Mouse (Mus musculus): ENCODE data around the gene Crxos. TPM values are rescaled to one million over a fixed set of nuclear protein-coding genes. Genes with fewer than 3 reads are reported as not detected.

Gene Crxos
- polyA plus RNA-seq, 1 experiment: 0.03 TPM

- peaks cover 92% of the 10 kb centered on the region for H3K4me1 ChIP-seq (ENCODE audit: control insufficient read depth)
- peak overlapping the region; percentile 62 for H3K4me3 ChIP-seq (replicated peaks)
- peaks cover 20% of the 10 kb centered on the region for H3K36me3 ChIP-seq (ENCODE audit: control insufficient read depth)
- peaks cover 3% of the 10 kb centered on the region for H3K9me3 ChIP-seq (ENCODE audit: control insufficient read depth, low read length)
- H3K27me3 ChIP-seq (ENCODE audit: control insufficient read depth): no peaks in the 10 kb centered on the region
- TF ChIP-seq TAL1 (IDR thresholded peaks at IDR 0.05; ENCODE audit: low read length) (no peak), GATA1 (IDR thresholded peaks at IDR 0.05; ENCODE audit: low read length) (no peak)
Measured at GRCm38 (mm10) chr7:15948381-15948941, 66.0 kb downstream of the Crxos start.

- Histone ChIP-seq H3K4me1 (ENCODE audit: control insufficient read depth) (peaks cover 93% of the 10 kb centered on the region), H3K4me3 (replicated peaks) (no peak overlapping the region), H3K9me3 (ENCODE audit: control insufficient read depth, low read length) (peaks cover 4% of the 10 kb centered on the region), H3K27me3 (ENCODE audit: control insufficient read depth) (no peaks in the 10 kb centered on the region), H3K36me3 (ENCODE audit: control insufficient read depth) (peaks cover 13% of the 10 kb centered on the region)
- no peak for TF ChIP-seq GATA1 (IDR thresholded peaks at IDR 0.05; ENCODE audit: low read length)
Measured at GRCm38 (mm10) chr7:15949216-15949790, 66.9 kb downstream of the Crxos start.

GRCm38 (mm10) chr7:15950008-15950407 is 67.6 kb downstream of the Crxos start:
- peaks cover 4% of the 10 kb centered on the region for H3K9me3 ChIP-seq (ENCODE audit: control insufficient read depth, low read length)
- TF ChIP-seq GATA1 (IDR thresholded peaks at IDR 0.05; ENCODE audit: low read length): no peak
- no peak for TF ChIP-seq TAL1 (IDR thresholded peaks at IDR 0.05; ENCODE audit: low read length)
- H3K4me3 ChIP-seq (replicated peaks): no peak overlapping the region
- H3K4me1 ChIP-seq (ENCODE audit: control insufficient read depth): peaks cover 93% of the 10 kb centered on the region
- peaks cover 6% of the 10 kb centered on the region for H3K36me3 ChIP-seq (ENCODE audit: control insufficient read depth)
- no peaks in the 10 kb centered on the region for H3K27me3 ChIP-seq (ENCODE audit: control insufficient read depth)

- Histone ChIP-seq H3K4me3 (replicated peaks) (peak overlapping the region; percentile 14), H3K4me1 (ENCODE audit: control insufficient read depth) (peaks cover 88% of the 10 kb centered on the region), H3K36me3 (ENCODE audit: control insufficient read depth) (peaks cover 4% of the 10 kb centered on the region), H3K9me3 (ENCODE audit: control insufficient read depth, low read length) (peaks cover 8% of the 10 kb centered on the region), H3K27me3 (ENCODE audit: control insufficient read depth) (no peaks in the 10 kb centered on the region; the same call in 1 of the 2 replicates)
- peak; percentile 37; the same call in 1 of the 2 replicates for TF ChIP-seq GATA1 (IDR thresholded peaks at IDR 0.05; ENCODE audit: low read length)
- peak; percentile 51; the same call in 2 of the 3 replicates for TF ChIP-seq TAL1 (IDR thresholded peaks at IDR 0.05; ENCODE audit: low read length)
Measured at GRCm38 (mm10) chr7:15952416-15952815, 70.0 kb downstream of the Crxos start.

Other genes starting within 250 kb of the Crxos start
- not detected in 2 replicates for gene Obox3, start 242.7 kb upstream of the Crxos start, polyA plus RNA-seq (2012)
- not detected in 2 replicates for gene Obox5, start 132.5 kb upstream of the Crxos start, polyA plus RNA-seq (2012)
- gene Obox6, start 42.9 kb upstream of the Crxos start, polyA plus RNA-seq (2012): not detected in 2 replicates
- gene Crx, start 2.6 kb upstream of the Crxos start, polyA plus RNA-seq (2012): not detected in 2 replicates
- gene Selenow, start 39.8 kb downstream of the Crxos start, polyA plus RNA-seq (2012): 194 and 206 TPM in 2 replicates
- gene Nop53, start 63.5 kb downstream of the Crxos start, polyA plus RNA-seq (2012): 50.4 and 62.3 TPM in 2 replicates
- gene Ehd2, start 85.0 kb downstream of the Crxos start, polyA plus RNA-seq (2012): 0.09 and 0.13 TPM in 2 replicates
- 2.1 TPM in 2 replicates for gene Bicra, start 165.3 kb downstream of the Crxos start, polyA plus RNA-seq (2012)
- 0.01 TPM in 1 of 2 replicates, not detected in the other for gene Zfp541, start 179.2 kb downstream of the Crxos start, polyA plus RNA-seq (2012)
- 42.0 and 85.6 TPM in 2 replicates for gene Napa, start 215.8 kb downstream of the Crxos start, polyA plus RNA-seq (2012)
- gene Kptn, start 237.3 kb downstream of the Crxos start, polyA plus RNA-seq (2012): 1.3 and 2.1 TPM in 2 replicates
- gene Slc8a2, start 247.2 kb downstream of the Crxos start, polyA plus RNA-seq (2012): not detected in 2 replicates

All from erythroblast, embryonic 14.5 days (primary cell).